Mouse (Mus musculus): ENCODE measurements at regions not wholly inside any gene's neighbourhood (a gene's known extent, or its start where the extent isn't known, plus 50 kb on each side); places are given as distances from the start of the nearest gene placed in this dataset.

- Histone ChIP-seq H3K27ac (ENCODE audit: low read depth, low read length) (no peak overlapping the region), H3K27me3 (ENCODE audit: control insufficient read depth, insufficient read depth, low read length) (no peaks in the 10 kb centered on the region), H3K4me3 (ENCODE audit: low read depth, low read length) (no peak overlapping the region), H3K9ac (ENCODE audit: low read length) (no peak overlapping the region), H3K4me1 (ENCODE audit: control insufficient read depth, insufficient read depth, low read length) (no peaks in the 10 kb centered on the region), H3K9me3 (ENCODE audit: control insufficient read depth, low read length) (no peaks in the 10 kb centered on the region), H3K4me2 (no peak overlapping the region), H3K36me3 (ENCODE audit: control insufficient read depth, insufficient read depth, low read length) (no peaks in the 10 kb centered on the region)
- DNase-seq (ENCODE audit: low spot score, missing footprints) (peak; percentile 72), ATAC-seq (ENCODE audit: low FRiP score) (no peak)
- WGBS: 86% methylated on average over 1 of the region's 1 CpGs
These were observed 351.4 kb downstream of the Hs3st3b1 start for GRCm38 (mm10) chr11:63570646-63571045.

- H3K4me2 ChIP-seq: no peak overlapping the region
- DNase-seq (ENCODE audit: low spot score, missing footprints) (no peak), ATAC-seq (ENCODE audit: low FRiP score) (no peak)
- H3K27me3 ChIP-seq (ENCODE audit: control insufficient read depth, insufficient read depth, low read length): no peaks in the 10 kb centered on the region
- no peak overlapping the region for H3K9ac ChIP-seq (ENCODE audit: low read length)
- no peaks in the 10 kb centered on the region for H3K9me3 ChIP-seq (ENCODE audit: control insufficient read depth, low read length)
- H3K36me3 ChIP-seq (ENCODE audit: control insufficient read depth, insufficient read depth, low read length): no peaks in the 10 kb centered on the region
- no peak overlapping the region for H3K27ac ChIP-seq (ENCODE audit: low read depth, low read length)
- no peak overlapping the region for H3K4me3 ChIP-seq (ENCODE audit: low read depth, low read length)
- WGBS: 81% methylated on average over 2 of the region's 2 CpGs
- no peaks in the 10 kb centered on the region for H3K4me1 ChIP-seq (ENCODE audit: control insufficient read depth, insufficient read depth, low read length)
These were observed 348.8 kb downstream of the Hs3st3b1 start for GRCm38 (mm10) chr11:63573271-63573670.

GRCm38 (mm10) chr11:63583321-63583720 lies 338.8 kb downstream of the Hs3st3b1 start:
- WGBS: 88% methylated on average over 3 of the region's 3 CpGs
- Histone ChIP-seq H3K4me1 (ENCODE audit: control insufficient read depth, insufficient read depth, low read length) (no peaks in the 10 kb centered on the region), H3K4me3 (ENCODE audit: low read depth, low read length) (no peak overlapping the region), H3K27me3 (ENCODE audit: control insufficient read depth, insufficient read depth, low read length) (no peaks in the 10 kb centered on the region), H3K4me2 (no peak overlapping the region), H3K36me3 (ENCODE audit: control insufficient read depth, insufficient read depth, low read length) (no peaks in the 10 kb centered on the region), H3K9me3 (ENCODE audit: control insufficient read depth, low read length) (no peaks in the 10 kb centered on the region), H3K27ac (ENCODE audit: low read depth, low read length) (no peak overlapping the region), H3K9ac (ENCODE audit: low read length) (no peak overlapping the region)
- DNase-seq (ENCODE audit: low spot score, missing footprints) (no peak), ATAC-seq (ENCODE audit: low FRiP score) (no peak)

- no peak for DNase-seq (ENCODE audit: low spot score, missing footprints)
- no peak for ATAC-seq (ENCODE audit: low FRiP score)
- H3K36me3 ChIP-seq (ENCODE audit: control insufficient read depth, insufficient read depth, low read length): no peaks in the 10 kb centered on the region
- no peaks in the 10 kb centered on the region for H3K4me1 ChIP-seq (ENCODE audit: control insufficient read depth, insufficient read depth, low read length)
- H3K9me3 ChIP-seq (ENCODE audit: control insufficient read depth, low read length): no peaks in the 10 kb centered on the region
- no peaks in the 10 kb centered on the region for H3K27me3 ChIP-seq (ENCODE audit: control insufficient read depth, insufficient read depth, low read length)
- H3K4me2 ChIP-seq: no peak overlapping the region
- WGBS: 87% methylated on average over 8 of the region's 8 CpGs
- H3K4me3 ChIP-seq (ENCODE audit: low read depth, low read length): no peak overlapping the region
- H3K9ac ChIP-seq (ENCODE audit: low read length): no peak overlapping the region
- H3K27ac ChIP-seq (ENCODE audit: low read depth, low read length): no peak overlapping the region
These were observed 336.7 kb downstream of the Hs3st3b1 start for GRCm38 (mm10) chr11:63585216-63585869.

- no peak for ATAC-seq (ENCODE audit: low FRiP score)
- H3K9ac ChIP-seq (ENCODE audit: low read length): no peak overlapping the region
- no peaks in the 10 kb centered on the region for H3K36me3 ChIP-seq (ENCODE audit: control insufficient read depth, insufficient read depth, low read length)
- H3K4me2 ChIP-seq: no peak overlapping the region
- no peak overlapping the region for H3K4me3 ChIP-seq (ENCODE audit: low read depth, low read length)
- H3K9me3 ChIP-seq (ENCODE audit: control insufficient read depth, low read length): no peaks in the 10 kb centered on the region
- 86% methylated on average over 4 of the region's 4 CpGs for WGBS
- no peak overlapping the region for H3K27ac ChIP-seq (ENCODE audit: low read depth, low read length)
- no peaks in the 10 kb centered on the region for H3K27me3 ChIP-seq (ENCODE audit: control insufficient read depth, insufficient read depth, low read length)
- H3K4me1 ChIP-seq (ENCODE audit: control insufficient read depth, insufficient read depth, low read length): no peaks in the 10 kb centered on the region
- no peak for DNase-seq (ENCODE audit: low spot score, missing footprints)
These were observed 301.9 kb downstream of the Hs3st3b1 start for GRCm38 (mm10) chr11:63620220-63620619.

GRCm38 (mm10) chr11:63630336-63630735 lies 291.8 kb downstream of the Hs3st3b1 start:
- H3K27me3 ChIP-seq (ENCODE audit: control insufficient read depth, insufficient read depth, low read length): no peaks in the 10 kb centered on the region
- no peaks in the 10 kb centered on the region for H3K36me3 ChIP-seq (ENCODE audit: control insufficient read depth, insufficient read depth, low read length)
- DNase-seq (ENCODE audit: low spot score, missing footprints): peak; percentile 66
- H3K4me3 ChIP-seq (ENCODE audit: low read depth, low read length): no peak overlapping the region
- ATAC-seq (ENCODE audit: low FRiP score): no peak
- no peak overlapping the region for H3K27ac ChIP-seq (ENCODE audit: low read depth, low read length)
- H3K9ac ChIP-seq (ENCODE audit: low read length): no peak overlapping the region
- 77% methylated on average over 11 of the region's 11 CpGs for WGBS
- no peak overlapping the region for H3K4me2 ChIP-seq
- no peaks in the 10 kb centered on the region for H3K9me3 ChIP-seq (ENCODE audit: control insufficient read depth, low read length)
- no peaks in the 10 kb centered on the region for H3K4me1 ChIP-seq (ENCODE audit: control insufficient read depth, insufficient read depth, low read length)

- no peaks in the 10 kb centered on the region for H3K36me3 ChIP-seq (ENCODE audit: control insufficient read depth, insufficient read depth, low read length)
- no peaks in the 10 kb centered on the region for H3K9me3 ChIP-seq (ENCODE audit: control insufficient read depth, low read length)
- WGBS: 83% methylated on average over 9 of the region's 9 CpGs
- H3K27ac ChIP-seq (ENCODE audit: low read depth, low read length): no peak overlapping the region
- no peak overlapping the region for H3K4me3 ChIP-seq (ENCODE audit: low read depth, low read length)
- DNase-seq (ENCODE audit: low spot score, missing footprints) (peak; percentile 41), ATAC-seq (ENCODE audit: low FRiP score) (no peak)
- H3K27me3 ChIP-seq (ENCODE audit: control insufficient read depth, insufficient read depth, low read length): no peaks in the 10 kb centered on the region
- H3K4me2 ChIP-seq: no peak overlapping the region
- H3K4me1 ChIP-seq (ENCODE audit: control insufficient read depth, insufficient read depth, low read length): no peaks in the 10 kb centered on the region
- no peak overlapping the region for H3K9ac ChIP-seq (ENCODE audit: low read length)
These were observed 265.0 kb downstream of the Hs3st3b1 start for GRCm38 (mm10) chr11:63657057-63657456.

- Histone ChIP-seq H3K4me1 (ENCODE audit: control insufficient read depth, insufficient read depth, low read length) (no peaks in the 10 kb centered on the region), H3K4me2 (no peak overlapping the region), H3K9ac (ENCODE audit: low read length) (no peak overlapping the region), H3K27ac (ENCODE audit: low read depth, low read length) (no peak overlapping the region), H3K27me3 (ENCODE audit: control insufficient read depth, insufficient read depth, low read length) (no peaks in the 10 kb centered on the region), H3K9me3 (ENCODE audit: control insufficient read depth, low read length) (no peaks in the 10 kb centered on the region), H3K4me3 (ENCODE audit: low read depth, low read length) (no peak overlapping the region), H3K36me3 (ENCODE audit: control insufficient read depth, insufficient read depth, low read length) (no peaks in the 10 kb centered on the region)
- WGBS: 82% methylated on average over 12 of the region's 12 CpGs
- DNase-seq (ENCODE audit: low spot score, missing footprints) (no peak), ATAC-seq (ENCODE audit: low FRiP score) (no peak)
These were observed 256.7 kb downstream of the Hs3st3b1 start for GRCm38 (mm10) chr11:63665268-63665934.

- no peaks in the 10 kb centered on the region for H3K4me1 ChIP-seq (ENCODE audit: control insufficient read depth, insufficient read depth, low read length)
- H3K9ac ChIP-seq (ENCODE audit: low read length): no peak overlapping the region
- no peaks in the 10 kb centered on the region for H3K27me3 ChIP-seq (ENCODE audit: control insufficient read depth, insufficient read depth, low read length)
- ATAC-seq (ENCODE audit: low FRiP score): no peak
- WGBS: 66% methylated on average over 4 of the region's 4 CpGs
- H3K4me2 ChIP-seq: no peak overlapping the region
- no peaks in the 10 kb centered on the region for H3K9me3 ChIP-seq (ENCODE audit: control insufficient read depth, low read length)
- no peak overlapping the region for H3K4me3 ChIP-seq (ENCODE audit: low read depth, low read length)
- no peak overlapping the region for H3K27ac ChIP-seq (ENCODE audit: low read depth, low read length)
- DNase-seq (ENCODE audit: low spot score, missing footprints): no peak
- H3K36me3 ChIP-seq (ENCODE audit: control insufficient read depth, insufficient read depth, low read length): no peaks in the 10 kb centered on the region
These were observed 251.6 kb downstream of the Hs3st3b1 start for GRCm38 (mm10) chr11:63670477-63670876.
